Comparison of ENCODE assay signal across 26 mouse cellular contexts in the genomic region with DNA sequence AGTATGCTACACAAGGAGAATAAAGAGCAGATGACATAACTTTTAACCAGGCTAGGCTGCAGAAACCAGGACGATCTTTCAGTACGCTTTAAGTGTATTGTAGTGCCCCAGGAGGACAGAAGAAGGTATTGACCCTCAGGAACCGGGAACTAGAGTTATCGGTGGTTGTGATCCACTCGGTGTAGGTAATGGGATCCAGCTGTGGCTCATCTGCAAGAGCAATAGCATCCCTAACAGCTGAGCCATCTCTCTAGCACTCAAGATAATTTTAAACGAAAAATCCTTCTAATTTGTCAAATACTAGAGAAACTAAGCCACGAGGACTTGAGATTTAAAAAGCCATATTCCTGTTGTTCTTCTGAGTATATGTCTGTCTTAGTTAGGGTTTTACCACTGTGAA.
DNase-seq lines count a peak whose midpoint lies in the region; ATAC-seq and TF ChIP-seq lines count a peak whose summit lies in the region.
"Had no signal": no experiment of that assay in that cellular context is flagged by ENCODE, and none has a peak within 500 bp of the region (broad histone marks: within the 10 kb centered on the region; RNA-seq: fewer than 3 reads in every experiment).

No protein-coding gene starts in this region.

- H3K9me3 ChIP-seq in lung, embryonic 14.5 days (ENCODE audit: low read depth, low read length): no peaks in the 10 kb centered on the region
- no peaks in the 10 kb centered on the region for H3K9me3 ChIP-seq in lung, postnatal 0 days (ENCODE audit: low read length)
- H3K9me3 ChIP-seq in CH12.LX (replicated peaks; ENCODE audit: low read length): no peaks in the 10 kb centered on the region
- H3K9me3 ChIP-seq: forebrain, embryonic 10.5 days; forebrain, embryonic 13.5 days; heart, embryonic 10.5 days; heart, embryonic 13.5 days had no signal

- no peak overlapping the region for H3K4me2 ChIP-seq in lung, embryonic 14.5 days
- no peak overlapping the region for H3K4me2 ChIP-seq in lung, postnatal 0 days (replicated peaks; ENCODE audit: low read depth, low read length)
- peak overlapping the region; percentile 7; the same call in 1 of the 2 replicates for H3K4me2 ChIP-seq in CH12.LX (ENCODE audit: insufficient read depth, low read depth, poor library complexity, severe bottlenecking)
- H3K4me2 ChIP-seq: forebrain, embryonic 13.5 days; heart, embryonic 13.5 days; hindbrain, embryonic 14.5 days had no signal

- H3K36me3 ChIP-seq in lung, embryonic 14.5 days (ENCODE audit: insufficient read depth): no peaks in the 10 kb centered on the region
- H3K36me3 ChIP-seq in lung, postnatal 0 days (ENCODE audit: insufficient read depth, low read length): no peaks in the 10 kb centered on the region
- no peaks in the 10 kb centered on the region for H3K36me3 ChIP-seq in CH12.LX (replicated peaks in 1 of 2; ENCODE audit: control insufficient read depth in 1 of 2, insufficient read depth in 1 of 2, low read length in 1 of 2)
- H3K36me3 ChIP-seq: forebrain, embryonic 10.5 days; heart, embryonic 10.5 days; heart, embryonic 13.5 days had no signal

- no peak overlapping the region for H3K4me3 ChIP-seq in lung, embryonic 14.5 days (ENCODE audit: low read depth, low read length)
- no peak overlapping the region for H3K4me3 ChIP-seq in lung, adult 2 months (replicated peaks; ENCODE audit: extremely low read depth, low read depth, low read length)
- H3K4me3 ChIP-seq in lung, postnatal 0 days (ENCODE audit: low read depth, low read length): no peak overlapping the region
- H3K4me3 ChIP-seq in CH12.LX (replicated peaks in 1 of 3; ENCODE audit: low read depth in 2 of 3, low read length in 2 of 3, poor library complexity in 1 of 3): no peak overlapping the region
- H3K4me3 ChIP-seq: forebrain, embryonic 10.5 days; forebrain, embryonic 13.5 days; heart, adult 2 months; heart, embryonic 10.5 days; heart, embryonic 13.5 days had no signal

- no peak for TF ChIP-seq POLR2A in lung, adult 2 months (IDR thresholded peaks at IDR 0.05; ENCODE audit: borderline replicate concordance, extremely low read depth, low read depth, low read length)
- TF ChIP-seq POLR2A in CH12.LX (IDR thresholded peaks at IDR 0.05; ENCODE audit: low read depth, low read length): no peak

- no peaks in the 10 kb centered on the region for H3K27me3 ChIP-seq in lung, embryonic 14.5 days (ENCODE audit: insufficient read depth, low read length)
- H3K27me3 ChIP-seq in lung, postnatal 0 days (replicated peaks; ENCODE audit: insufficient read depth, low read length): no peaks in the 10 kb centered on the region
- no peaks in the 10 kb centered on the region for H3K27me3 ChIP-seq in CH12.LX (replicated peaks)
- H3K27me3 ChIP-seq: forebrain, embryonic 13.5 days; heart, embryonic 13.5 days had no signal

- peak; percentile 86 for ATAC-seq in lung, embryonic 14.5 days (ENCODE audit: insufficient read depth)
- ATAC-seq in lung, postnatal 0 days: peak; percentile 30; the same call in 1 of the 2 replicates
- ATAC-seq: activated CD4-positive, CD25-positive, alpha-beta regulatory T cell, adult 4 months; CD4-positive, CD25-positive, alpha-beta regulatory T cell, adult 4 months; forebrain, embryonic 13.5 days; forebrain, embryonic 16.5 days; hindbrain, postnatal 0 days had no signal

- H3K79me2 ChIP-seq in CH12.LX (replicated peaks; ENCODE audit: control insufficient read depth, extremely low read depth, insufficient read depth, poor library complexity, severe bottlenecking): no peaks in the 10 kb centered on the region

- H3K4me1 ChIP-seq in lung, embryonic 14.5 days (ENCODE audit: insufficient read depth): 0 out of 2 replicates have a peak, but pooled peaks cover 2% of the 10 kb centered on the region
- no peaks in the 10 kb centered on the region for H3K4me1 ChIP-seq in lung, adult 2 months (ENCODE audit: control insufficient read depth, insufficient read depth, low read length)
- no peaks in the 10 kb centered on the region for H3K4me1 ChIP-seq in lung, postnatal 0 days (ENCODE audit: insufficient read depth, low read depth, low read length)
- no peaks in the 10 kb centered on the region for H3K4me1 ChIP-seq in CH12.LX (ENCODE audit: control insufficient read depth in 1 of 2, insufficient read depth in 2 of 2)
- H3K4me1 ChIP-seq: forebrain, embryonic 10.5 days; forebrain, embryonic 13.5 days; heart, embryonic 10.5 days; heart, embryonic 13.5 days had no signal

- TF ChIP-seq RAD21 in CH12.LX (IDR thresholded peaks at IDR 0.05; ENCODE audit: low read depth, low read length): no peak; the same call in none of the 2 replicates

- no peak for TF ChIP-seq EP300 in lung, postnatal 0 days (IDR thresholded peaks at IDR 0.05)
- TF ChIP-seq EP300 in CH12.LX (IDR thresholded peaks at IDR 0.05; ENCODE audit: low read length): no peak

- no peak overlapping the region for H3K9ac ChIP-seq in lung, embryonic 14.5 days
- no peak overlapping the region for H3K9ac ChIP-seq in lung, postnatal 0 days (replicated peaks; ENCODE audit: low read depth)
- H3K9ac ChIP-seq in CH12.LX (ENCODE audit: insufficient read depth, low read depth): no peak overlapping the region
- H3K9ac ChIP-seq: forebrain, embryonic 13.5 days; heart, embryonic 13.5 days; hindbrain, embryonic 14.5 days had no signal

- in situ Hi-C loops in CH12.LX (cut with MboI; ENCODE audit: low pct_ligation_motif_present, low pct_unique_long_range_greater_than_20kb, low sequenced_read_pairs): loop anchor here (25.0 kb wide), 1 partner anchor 906 kb away; no protein-coding TSS in a partner anchor

- no peak overlapping the region for H3K27ac ChIP-seq in lung, embryonic 14.5 days (ENCODE audit: low read depth)
- H3K27ac ChIP-seq in lung, postnatal 0 days (ENCODE audit: low read length): no peak overlapping the region
- H3K27ac ChIP-seq in CH12.LX (ENCODE audit: insufficient read depth, low read depth): no peak overlapping the region
- H3K27ac ChIP-seq: forebrain, embryonic 10.5 days; forebrain, embryonic 13.5 days; heart, adult 2 months; heart, embryonic 10.5 days; heart, embryonic 13.5 days; hindbrain, embryonic 14.5 days; hindbrain, postnatal 0 days had no signal

- peak; percentile 86 for DNase-seq in lung, embryonic 14.5 days
- DNase-seq in lung, adult 2 months: no peak
- DNase-seq in lung, postnatal 0 days (ENCODE audit: low spot score): peak; percentile 46
- no peak for DNase-seq in lung, postnatal 14 days
- DNase-seq in CH12.LX (ENCODE audit: extremely low read depth): no peak
- DNase-seq in lung, postnatal 36 days: peak; percentile 27
- DNase-seq in c-Kit-positive CD71-positive TER-119-positive erythroid progenitor cells, embryonic 14.5 days (ENCODE audit: low spot score): no peak
- DNase-seq: adrenal gland, adult 8-10 months; adrenal gland, postnatal 25 days; cerebellum, adult 18-20 months; cerebellum, adult 9-10 months; cerebellum, postnatal 25 days; gastrocnemius, postnatal 10 days; gastrocnemius, postnatal 36 days; heart, adult 2 months; heart, postnatal 14 days; heart, postnatal 4 days had no signal

- dilution Hi-C loops in CH12.LX (cut with MboI; ENCODE audit: extremely low pct_ligation_motif_present, extremely low pct_unique_long_range_greater_than_20kb, low sequenced_read_pairs): no loop called here

- WGBS in lung, embryonic 14.5 days: 30% methylated on average over 7 of the region's 7 CpGs
- 55% methylated on average over 7 of the region's 7 CpGs for WGBS in lung, adult 2 months
- 41% methylated on average over 7 of the region's 7 CpGs for WGBS in lung, postnatal 0 days

- TF ChIP-seq CTCF in lung, embryonic 14.5 days (IDR thresholded peaks at IDR 0.05; ENCODE audit: low read depth): peak; percentile 20
- TF ChIP-seq CTCF in lung, adult 2 months (IDR thresholded peaks at IDR 0.05; ENCODE audit: insufficient read depth, low read length): no peak
- no peak for TF ChIP-seq CTCF in lung, postnatal 0 days (IDR thresholded peaks at IDR 0.05)
- TF ChIP-seq CTCF in CH12.LX (conservative IDR thresholded peaks at IDR 0.05 in 1 of 2, IDR thresholded peaks at IDR 0.05 in 1 of 2; ENCODE audit: low read depth in 2 of 2, low read length in 2 of 2): peak in 1 of 2 experiments; percentile 33; a peak in 2 of 4 replicates

TF ChIP-seq in CH12.LX, 34 proteins besides CTCF, POLR2A, EP300 and RAD21:
- TF ChIP-seq BHLHE40 (IDR thresholded peaks at IDR 0.05; ENCODE audit: low read depth, low read length) (no peak), NRF1 (IDR thresholded peaks at IDR 0.05; ENCODE audit: low read depth, low read length) (no peak), JUND (conservative IDR thresholded peaks at IDR 0.05; ENCODE audit: low read depth, low read length) (no peak), MAFK (IDR thresholded peaks at IDR 0.05; ENCODE audit: insufficient replicate concordance, low read length) (no peak), MEF2A (IDR thresholded peaks at IDR 0.05; ENCODE audit: borderline replicate concordance, low read depth, low read length) (no peak), SIN3A (IDR thresholded peaks at IDR 0.05; ENCODE audit: low read length) (no peak), MAX (IDR thresholded peaks at IDR 0.05; ENCODE audit: low read length) (no peak), JUN (IDR thresholded peaks at IDR 0.05; ENCODE audit: insufficient read depth, low read depth, low read length) (no peak), ELF1 (IDR thresholded peaks at IDR 0.05; ENCODE audit: low read depth, low read length) (no peak), MYC (IDR thresholded peaks at IDR 0.05; ENCODE audit: low read depth, low read length) (no peak), UBTF (IDR thresholded peaks at IDR 0.05; ENCODE audit: low read depth, low read length) (no peak), USF2 (conservative IDR thresholded peaks at IDR 0.05; ENCODE audit: low read depth, low read length) (no peak), MAZ (IDR thresholded peaks at IDR 0.05; ENCODE audit: low read depth, low read length) (no peak), ZC3H11A (IDR thresholded peaks at IDR 0.05; ENCODE audit: low read depth, low read length) (no peak), ZNF384 (IDR thresholded peaks at IDR 0.05; ENCODE audit: low read depth, low read length) (no peak), PAX5 (IDR thresholded peaks at IDR 0.05; ENCODE audit: low read length) (no peak), ZKSCAN1 (IDR thresholded peaks at IDR 0.05; ENCODE audit: borderline replicate concordance, low read depth, low read length) (no peak)
TF ChIP-seq in CH12.LX: peak in this region for 0.

Comparison
In these comparisons a context has a peak if more than half of its experiments do, and no peak if none do; other contexts are left out.
1. DNase-seq: peak in lung, embryonic 14.5 days (single experiment), lung, postnatal 0 days (single experiment) and lung, postnatal 36 days (single experiment); none in lung, adult 2 months (single experiment), lung, postnatal 14 days (single experiment), CH12.LX (single experiment) and c-Kit-positive CD71-positive TER-119-positive erythroid progenitor cells, embryonic 14.5 days (single experiment).